Mouse (Mus musculus): ENCODE measurements around the gene Zbed3. TPM values are rescaled to one million over a fixed set of nuclear protein-coding genes. Genes with fewer than 3 reads are reported as not detected.

Zbed3 gene
- total RNA-seq (2021), result 10 to 100 TPM; 54.9 to 59.5 TPM
- long read RNA-seq, experiment 1, transcript Zbed3-201 (2 exons, 1,894 nt), result major isoform, 29 of 30 reads
- long read RNA-seq, experiment 1, partial matches to known transcripts, result 0 of 30 reads
- long read RNA-seq, experiment 1, other reads (novel, unspliced or antisense), result 1 of 30 reads
- long read RNA-seq, experiment 2, transcript Zbed3-201 (2 exons, 1,894 nt), result major isoform, 37 of 44 reads
- long read RNA-seq, experiment 2, partial matches to known transcripts, result 5 of 44 reads
- long read RNA-seq, experiment 2, other reads (novel, unspliced or antisense), result 0 of 44 reads

DNA sequence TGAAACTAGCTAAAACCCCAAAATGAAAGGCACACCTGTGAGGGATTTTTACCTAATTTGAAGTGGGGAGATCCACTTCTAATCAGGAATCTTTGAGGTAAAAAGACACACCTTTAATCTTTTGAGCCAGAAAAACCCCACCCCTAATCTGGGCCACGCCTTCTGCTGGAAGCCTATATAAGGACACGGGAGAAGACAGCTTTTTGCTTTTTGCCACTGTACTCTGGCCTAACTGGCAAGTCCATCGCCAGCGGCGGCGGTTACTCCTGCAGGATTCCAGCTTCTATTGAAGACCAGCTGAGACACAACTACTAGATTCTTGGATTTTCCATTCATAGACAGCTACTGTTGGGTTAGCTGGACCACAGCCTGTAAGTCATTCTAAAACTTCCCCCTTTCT, at the start of gene Zbed3:
Zbed3 (plus strand) TSS at position 213 of the 400 bp plus-strand sequence.
- no peak for DNase-seq (ENCODE audit: low spot score in 2 of 2)

DNA sequence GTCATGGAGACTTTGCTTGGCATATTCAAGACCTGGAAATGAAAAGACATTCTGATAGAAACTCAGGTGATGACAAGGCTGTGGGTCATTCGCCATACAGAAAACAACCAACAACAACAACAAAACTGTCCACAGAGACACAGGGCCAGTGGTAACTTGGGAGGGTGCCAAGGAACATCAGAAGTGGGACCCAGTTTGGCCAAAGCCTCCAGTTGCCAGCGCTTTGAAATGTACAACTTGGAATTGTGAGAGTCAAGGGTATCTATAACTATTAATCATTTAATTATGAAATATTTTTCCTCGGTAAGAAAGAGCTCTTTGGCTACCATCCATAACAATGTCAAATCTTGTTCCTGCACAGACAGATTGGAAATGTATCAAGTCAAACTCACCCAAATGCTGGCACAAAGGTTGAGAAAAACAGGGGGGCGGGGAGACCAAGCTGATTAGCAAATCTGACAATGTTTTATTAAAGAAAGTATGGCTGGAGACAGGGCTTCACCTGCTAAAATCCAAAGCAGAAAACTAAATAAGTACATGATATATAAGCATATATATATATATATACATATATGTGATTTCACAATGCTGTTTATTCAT, 44.9 kb upstream of the Zbed3 start:
- DNase-seq (ENCODE audit: low spot score in 2 of 2), result peak in 1 of 2 experiments; percentile 17

DNA sequence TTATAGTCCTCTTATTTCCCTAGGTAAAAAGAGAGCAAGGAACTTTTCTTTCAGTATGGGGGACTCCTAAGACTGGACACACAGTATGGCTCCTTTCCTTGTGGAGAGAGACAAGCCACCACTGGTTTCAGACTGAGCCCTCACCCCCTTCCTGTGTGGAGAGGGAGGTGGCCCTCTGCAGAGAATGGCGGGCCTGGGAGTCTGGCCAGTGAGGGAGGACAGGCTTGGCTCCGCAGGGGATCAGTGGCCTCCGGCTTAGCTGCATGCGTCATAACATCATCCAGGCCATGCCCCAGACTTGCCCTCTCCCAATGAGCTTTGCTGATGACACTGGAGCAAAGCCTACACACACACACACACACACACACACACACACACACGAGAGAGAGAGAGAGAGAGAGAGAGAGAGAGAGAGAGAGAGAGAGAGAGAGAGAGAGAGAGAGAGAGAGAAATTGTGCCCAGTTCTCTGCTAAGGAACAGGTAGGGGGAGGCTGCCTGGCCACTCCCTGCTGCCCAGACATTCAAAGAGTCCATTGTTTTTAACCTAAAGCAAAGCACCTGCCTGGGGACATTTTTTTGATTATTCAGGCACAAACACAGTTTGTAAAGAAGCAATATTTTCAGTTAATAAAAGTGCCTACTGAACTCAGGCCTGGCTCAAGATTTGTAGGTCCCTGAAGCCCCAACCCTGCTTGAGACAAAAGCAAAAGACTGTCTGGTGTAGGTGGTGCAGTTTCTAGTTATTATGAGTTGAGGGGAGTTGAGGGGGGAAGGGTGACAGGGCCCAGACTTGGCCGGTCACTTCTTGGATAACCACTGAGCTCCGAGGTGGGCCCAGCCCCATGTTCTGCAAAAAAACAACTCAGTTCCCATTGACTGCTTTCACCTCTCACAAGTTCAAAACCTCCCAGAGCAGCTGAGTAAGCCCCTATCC, 41.4 kb upstream of the Zbed3 start:
- peak in 1 of 2 experiments; percentile 20 for DNase-seq (ENCODE audit: low spot score in 2 of 2)

DNA sequence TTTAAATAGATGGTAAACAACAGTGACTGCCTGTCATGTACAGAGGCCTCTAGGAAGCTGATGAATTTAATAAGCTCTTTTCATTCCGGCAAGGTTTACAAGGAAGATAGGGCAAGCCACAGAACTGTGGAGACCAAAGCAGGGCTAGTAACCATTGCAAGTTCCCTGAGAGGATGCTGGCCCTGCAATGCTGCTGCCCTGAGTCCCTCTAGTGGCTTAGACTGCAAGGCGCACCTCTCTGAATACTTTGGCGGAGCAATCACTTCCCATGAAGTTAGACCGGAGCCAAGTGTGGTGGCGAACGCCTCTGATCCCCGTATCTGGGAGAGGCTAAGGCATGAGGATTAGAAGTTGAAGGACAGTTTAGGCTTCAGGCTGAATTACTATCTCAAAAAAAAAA, 36.4 kb upstream of the Zbed3 start:
- DNase-seq (ENCODE audit: low spot score in 2 of 2), result peak; percentile 15 to 60

- DNase-seq (ENCODE audit: low spot score in 2 of 2), result no peak
These were observed 35.4 kb upstream of the Zbed3 start for GRCm38 (mm10) chr13:95288027-95288426.

DNA sequence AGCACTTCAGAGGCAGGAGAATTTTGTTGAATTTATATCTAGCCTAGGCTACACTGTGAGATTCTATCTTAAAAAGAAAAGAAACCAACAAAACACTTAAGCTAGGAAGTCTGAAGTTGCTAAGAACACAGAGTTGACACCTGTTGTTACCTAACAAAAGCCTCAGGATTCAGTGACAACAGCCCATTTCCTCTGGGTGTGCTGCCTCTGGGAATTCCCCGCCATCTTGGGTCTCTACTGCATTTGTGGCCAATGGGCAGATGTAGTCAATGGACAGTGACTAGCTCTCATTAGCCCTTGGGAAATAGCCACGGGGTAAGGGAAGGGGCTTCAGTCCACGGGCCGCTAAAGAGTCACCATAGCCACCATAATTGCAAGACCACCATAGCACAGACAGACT, 31.4 kb upstream of the Zbed3 start:
- no peak for DNase-seq (ENCODE audit: low spot score in 2 of 2)

DNA sequence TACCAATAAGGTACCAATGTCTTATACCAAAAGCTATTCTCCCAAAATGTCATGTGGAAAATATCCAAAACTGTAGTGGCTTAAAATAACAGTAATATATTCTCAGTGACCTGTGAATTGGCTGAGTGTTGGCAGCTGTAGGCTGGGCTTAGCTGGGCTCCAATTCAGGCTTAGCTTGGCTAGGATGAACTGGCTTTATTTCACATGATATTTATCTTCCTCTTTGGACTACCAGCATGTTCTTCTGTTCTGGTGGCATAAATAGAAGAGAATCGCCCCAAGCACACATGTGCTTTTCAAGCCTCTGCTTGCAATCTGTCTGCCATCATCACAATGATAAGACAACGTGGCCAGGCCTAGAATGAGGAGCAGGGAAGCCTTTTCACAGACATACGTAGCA, 23.5 kb upstream of the Zbed3 start:
- no peak for DNase-seq (ENCODE audit: low spot score in 2 of 2)

- no peak for DNase-seq (ENCODE audit: low spot score in 2 of 2)
These were observed 16.8 kb upstream of the Zbed3 start for GRCm38 (mm10) chr13:95306596-95306995.

GRCm38 (mm10) chr13:95307100-95307655, 16.2 kb upstream of the Zbed3 start:
- no peak for DNase-seq (ENCODE audit: low spot score in 2 of 2)

DNA sequence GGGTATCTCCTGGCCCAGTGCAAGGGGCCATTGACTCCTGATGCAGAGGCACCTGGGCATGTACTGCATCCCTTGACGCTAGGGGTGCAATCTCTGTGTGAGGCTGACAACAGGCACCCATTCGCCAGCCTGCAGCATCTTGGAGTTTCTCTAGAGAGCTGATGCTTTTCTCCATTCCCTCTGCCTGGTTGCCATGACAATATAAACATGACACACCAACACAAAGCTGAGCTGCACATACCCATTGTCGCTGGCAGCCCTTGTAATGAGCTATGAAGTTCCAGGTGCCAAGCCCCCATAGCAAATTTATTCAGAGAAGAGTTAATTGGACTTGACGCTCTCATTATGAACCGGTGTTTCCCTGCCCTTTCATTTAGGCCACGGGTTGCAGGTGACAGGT, 11.4 kb upstream of the Zbed3 start:
- DNase-seq (ENCODE audit: low spot score in 2 of 2), result no peak

DNA sequence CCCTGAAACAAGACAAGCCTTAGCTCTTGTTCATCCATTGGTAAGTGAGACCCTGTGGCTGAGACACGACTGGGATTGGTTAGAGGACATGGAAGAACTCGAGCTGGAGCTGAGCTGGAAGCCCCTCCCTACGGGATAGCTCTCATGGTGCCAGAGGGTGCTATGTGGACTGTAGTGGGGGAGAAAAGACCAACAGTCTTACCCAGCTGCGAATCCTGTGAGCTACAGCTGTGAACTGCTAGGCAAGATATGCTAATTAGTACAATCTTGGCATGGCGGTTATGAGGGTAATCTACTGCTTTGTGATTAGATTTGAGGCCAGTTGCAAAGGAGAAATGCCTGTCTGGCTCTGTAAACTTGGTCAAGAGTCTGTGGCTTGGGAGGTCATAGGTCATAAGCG, 4.3 kb upstream of the Zbed3 start:
- no peak for DNase-seq (ENCODE audit: low spot score in 2 of 2)

DNA sequence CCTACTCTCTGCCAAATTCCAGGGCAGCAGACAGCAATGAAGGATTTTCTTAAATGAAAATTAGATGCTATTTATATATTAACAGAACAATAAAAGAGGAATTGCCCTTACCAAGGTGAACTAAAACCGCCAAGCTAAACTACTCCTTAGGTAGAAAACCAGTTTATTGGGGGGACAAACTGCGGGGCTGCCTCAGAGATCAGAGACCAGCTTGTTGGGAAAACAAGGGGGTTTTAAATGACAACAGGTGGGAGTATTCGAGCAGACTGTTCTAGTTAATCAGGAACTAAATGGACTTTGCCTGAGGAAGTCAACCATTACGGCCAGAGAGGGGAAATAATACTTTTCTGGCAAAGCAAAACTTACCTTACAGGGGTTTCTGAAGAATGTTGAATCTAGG, 3.0 kb upstream of the Zbed3 start:
- DNase-seq (ENCODE audit: low spot score in 2 of 2), result no peak

GRCm38 (mm10) chr13:95323950-95324625, 676 bp downstream of the Zbed3 start:
- DNase-seq (ENCODE audit: low spot score in 2 of 2), result peak in 1 of 2 experiments; percentile 37

DNA sequence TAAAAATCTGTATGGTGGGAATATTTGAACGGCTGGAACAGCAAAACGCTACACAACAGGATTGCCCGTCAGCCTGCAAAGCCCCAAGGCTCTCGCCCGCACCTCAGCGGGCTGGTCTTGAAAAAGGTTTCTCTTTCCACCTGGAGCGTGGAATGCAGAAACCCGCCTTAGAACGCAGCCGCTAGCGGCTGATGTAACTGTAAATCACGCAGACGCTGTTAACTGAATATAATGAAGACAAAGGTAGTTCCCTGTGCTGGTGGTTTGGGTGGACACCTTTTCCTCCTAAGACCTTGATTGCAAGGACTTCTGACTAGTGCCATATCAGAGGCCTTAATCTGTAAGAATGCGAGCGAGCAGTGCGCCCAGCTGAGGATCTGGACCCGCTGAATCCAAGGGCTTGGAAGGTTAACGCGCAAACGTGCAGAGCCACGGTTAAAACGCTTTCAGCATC, 1.2 kb downstream of the Zbed3 start:
- no peak for DNase-seq (ENCODE audit: low spot score in 2 of 2)

DNA sequence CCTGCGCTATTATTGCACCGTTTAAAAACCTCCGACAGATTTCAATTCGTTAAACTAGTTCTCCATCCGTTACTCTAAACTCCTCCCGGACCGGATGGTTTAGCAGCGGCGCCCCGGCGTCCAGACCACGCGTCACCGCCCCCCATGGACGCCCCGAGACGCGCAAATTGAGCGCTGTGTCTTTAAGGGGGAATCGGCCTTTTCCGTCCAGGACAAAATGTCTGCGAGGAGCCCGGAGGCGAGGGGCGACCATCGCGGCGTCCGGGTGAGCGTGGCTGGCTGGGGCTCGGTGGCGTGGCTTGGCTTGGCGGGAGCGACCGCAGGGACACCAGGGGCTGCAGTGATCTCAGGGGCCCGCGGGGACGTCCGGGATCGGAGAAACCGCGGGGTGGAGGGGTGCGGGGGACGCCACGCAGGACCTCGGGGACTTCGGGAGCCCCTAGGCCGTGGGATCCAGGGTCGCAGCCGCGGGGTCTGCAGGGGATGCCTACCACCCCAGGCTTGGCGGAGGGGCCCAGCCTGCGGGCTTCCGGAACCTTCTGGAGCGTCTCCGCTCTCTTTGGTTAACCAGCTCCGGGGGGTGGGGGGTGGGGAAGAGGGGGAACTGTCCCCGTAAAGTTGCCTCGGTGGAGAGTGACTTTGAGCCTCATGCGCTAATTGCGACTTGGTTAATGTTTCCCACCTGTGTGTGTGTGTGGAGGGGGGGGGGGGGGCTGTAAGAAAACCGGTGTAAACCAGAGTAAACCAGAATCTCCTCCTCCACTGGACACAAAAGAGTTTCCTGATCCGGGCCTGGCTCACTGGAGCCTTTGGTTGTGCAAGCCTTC, 1.9 kb downstream of the Zbed3 start:
- peak; percentile 37 to 61 for DNase-seq (ENCODE audit: low spot score in 2 of 2)

DNA sequence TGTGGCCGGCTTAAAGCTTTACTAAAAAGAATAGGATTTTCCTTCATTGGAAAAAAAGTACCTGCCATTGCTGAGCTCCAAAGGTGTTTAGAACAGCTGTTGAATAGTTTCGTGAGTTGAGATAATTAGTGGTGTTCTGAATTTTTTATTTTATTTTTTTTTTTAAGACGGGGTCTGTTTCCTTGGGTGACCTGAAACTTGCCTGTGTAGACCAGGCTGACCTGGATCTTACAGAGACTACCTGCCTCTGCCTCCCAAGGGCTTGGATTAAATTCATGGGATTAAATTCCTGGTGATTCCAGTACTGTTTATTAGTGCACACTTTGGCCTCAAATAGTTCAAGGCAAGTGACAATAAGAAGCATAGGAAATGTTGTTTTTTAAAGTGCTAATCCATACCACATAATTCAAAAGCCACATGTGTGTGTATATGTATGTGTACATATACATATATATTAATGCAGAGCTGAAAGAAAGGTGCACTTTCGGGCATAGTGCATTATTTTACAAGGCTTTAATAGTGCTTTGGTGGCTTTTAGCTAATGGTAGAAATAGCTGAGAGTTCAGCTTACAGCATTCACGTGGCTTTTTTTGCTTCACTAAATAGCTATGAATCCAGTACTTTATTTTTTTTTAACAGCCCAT, 2.6 kb downstream of the Zbed3 start:
- no peak for DNase-seq (ENCODE audit: low spot score in 2 of 2)

DNA sequence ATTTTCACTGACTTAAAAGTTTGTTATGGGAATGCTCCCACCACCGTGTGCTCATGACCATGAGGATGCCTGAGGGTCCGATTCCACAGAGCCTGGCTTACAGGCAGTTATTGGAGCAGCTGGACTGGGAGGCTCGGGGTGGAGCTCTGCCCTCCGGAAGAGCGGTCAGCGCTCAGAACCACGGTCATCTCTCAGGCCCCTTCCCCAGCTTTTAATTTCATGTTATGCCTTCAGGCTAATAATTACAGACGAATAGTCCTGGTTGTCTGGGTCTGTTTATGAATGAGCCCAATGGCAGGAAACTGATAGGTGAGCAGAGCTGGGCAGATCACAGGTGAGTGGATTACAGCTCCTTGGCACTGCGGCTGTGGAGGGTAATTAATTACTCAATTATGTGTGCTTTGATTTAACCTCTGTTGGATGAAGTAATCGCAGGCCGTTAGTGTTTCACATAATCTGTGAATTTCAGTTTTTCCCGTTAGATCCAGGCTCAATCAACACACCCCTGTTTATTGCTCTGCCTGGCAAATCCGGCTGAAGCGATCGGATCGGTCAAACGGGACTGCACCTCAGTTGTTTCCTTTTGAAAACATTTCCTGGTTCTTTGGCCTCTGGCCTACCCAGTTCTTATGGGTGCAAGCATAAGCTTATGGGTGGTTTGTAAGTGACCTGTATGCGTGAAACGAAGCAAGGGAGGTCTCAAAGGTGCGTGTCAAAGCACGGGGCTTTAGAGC, 3.4 kb downstream of the Zbed3 start:
- DNase-seq (ENCODE audit: low spot score in 2 of 2), result no peak

DNA sequence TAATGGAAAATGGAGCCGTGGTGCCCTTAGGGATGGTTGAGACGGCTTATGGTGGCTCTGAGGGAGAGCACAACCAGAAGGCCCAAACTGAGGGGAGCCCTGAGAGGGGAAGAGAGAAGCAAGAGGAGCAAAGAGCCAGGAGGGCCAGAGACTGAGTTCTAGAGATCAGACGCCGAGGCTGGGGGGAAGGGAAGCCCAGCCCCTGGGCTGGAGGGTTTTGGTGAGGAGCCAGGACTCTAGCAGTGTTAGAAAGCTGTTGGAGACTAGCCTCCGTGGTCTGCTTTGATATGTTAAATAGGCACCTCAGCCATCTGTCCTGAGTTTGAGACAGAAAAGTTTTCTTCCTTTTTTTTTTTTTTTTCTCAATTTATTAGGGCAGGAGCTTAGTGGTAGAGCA, 3.9 kb downstream of the Zbed3 start:
- DNase-seq (ENCODE audit: low spot score in 2 of 2), result no peak

GRCm38 (mm10) chr13:95328767-95329166, 5.4 kb downstream of the Zbed3 start:
- no peak for DNase-seq (ENCODE audit: low spot score in 2 of 2)

Data from adrenal gland, postnatal 4 days (tissue).